Mouse (Mus musculus): ENCODE measurements around the gene Derl3. TPM values are rescaled to one million over a fixed set of nuclear protein-coding genes. Genes with fewer than 3 reads are reported as not detected.

Derl3 gene
- total and polyA plus RNA-seq, 3 experiments, result 13.1 to 36.6 (median 36.2) TPM

- Histone ChIP-seq H3K4me3 (replicated peaks in 1 of 3; ENCODE audit: low read depth in 2 of 3, low read length in 2 of 3, poor library complexity in 1 of 3) (no peak overlapping the region), H3K9me3 (replicated peaks; ENCODE audit: low read length) (peaks cover 4% of the 10 kb centered on the region), H3K4me1 (ENCODE audit: control insufficient read depth in 1 of 2, insufficient read depth in 2 of 2) (peaks cover 11 to 26% of the 10 kb centered on the region in 2 experiments), H3K36me3 (replicated peaks in 1 of 2; ENCODE audit: control insufficient read depth in 1 of 2, insufficient read depth in 1 of 2, low read length in 1 of 2) (peaks cover 13 to 23% of the 10 kb centered on the region in 2 experiments), H3K4me2 (ENCODE audit: insufficient read depth, low read depth, poor library complexity, severe bottlenecking) (no peak overlapping the region), H3K9ac (ENCODE audit: insufficient read depth, low read depth) (no peak overlapping the region), H3K79me2 (replicated peaks; ENCODE audit: control insufficient read depth, extremely low read depth, insufficient read depth, poor library complexity, severe bottlenecking) (peaks cover 8% of the 10 kb centered on the region), H3K27me3 (replicated peaks) (no peaks in the 10 kb centered on the region), H3K27ac (ENCODE audit: insufficient read depth, low read depth) (no peak overlapping the region)
- no peak for DNase-seq (ENCODE audit: extremely low read depth)
- in situ Hi-C loops (cut with MboI; ENCODE audit: low pct_ligation_motif_present, low pct_unique_long_range_greater_than_20kb, low sequenced_read_pairs) (no loop called here), dilution Hi-C loops (cut with MboI; ENCODE audit: extremely low pct_ligation_motif_present, extremely low pct_unique_long_range_greater_than_20kb, low sequenced_read_pairs) (no loop called here)
- TF ChIP-seq RCOR1 (conservative IDR thresholded peaks at IDR 0.05; ENCODE audit: low read depth, low read length) (no peak), UBTF (IDR thresholded peaks at IDR 0.05; ENCODE audit: low read depth, low read length) (no peak), ELF1 (IDR thresholded peaks at IDR 0.05; ENCODE audit: low read depth, low read length) (no peak), RAD21 (IDR thresholded peaks at IDR 0.05; ENCODE audit: low read depth, low read length) (no peak), JUN (IDR thresholded peaks at IDR 0.05; ENCODE audit: insufficient read depth, low read depth, low read length) (no peak), EP300 (IDR thresholded peaks at IDR 0.05; ENCODE audit: low read length) (no peak), SIN3A (IDR thresholded peaks at IDR 0.05; ENCODE audit: low read length) (no peak), ZC3H11A (IDR thresholded peaks at IDR 0.05; ENCODE audit: low read depth, low read length) (no peak), HCFC1 (IDR thresholded peaks at IDR 0.05; ENCODE audit: low read depth, low read length) (no peak), MAFK (IDR thresholded peaks at IDR 0.05; ENCODE audit: insufficient replicate concordance, low read length) (no peak), ZNF384 (IDR thresholded peaks at IDR 0.05; ENCODE audit: low read depth, low read length) (no peak), MAX (IDR thresholded peaks at IDR 0.05; ENCODE audit: low read length) (no peak), KAT2A (IDR thresholded peaks at IDR 0.05; ENCODE audit: insufficient replicate concordance, low read length) (no peak), NELFE (IDR thresholded peaks at IDR 0.05; ENCODE audit: low read depth, low read length) (no peak), ZKSCAN1 (IDR thresholded peaks at IDR 0.05; ENCODE audit: borderline replicate concordance, low read depth, low read length) (no peak), TBP (conservative IDR thresholded peaks at IDR 0.05; ENCODE audit: low read depth, low read length) (no peak), MEF2A (IDR thresholded peaks at IDR 0.05; ENCODE audit: borderline replicate concordance, low read depth, low read length) (no peak)
Observed at GRCm38 (mm10) chr10:75861587-75861986, 31.6 kb upstream of the Derl3 start.

- no peak for DNase-seq (ENCODE audit: extremely low read depth)
- TF ChIP-seq GABPA (IDR thresholded peaks at IDR 0.05; ENCODE audit: insufficient replicate concordance, low read depth, low read length), result no peak
- no peak for TF ChIP-seq E2F4 (IDR thresholded peaks at IDR 0.05; ENCODE audit: insufficient replicate concordance, low read depth, low read length)
- TF ChIP-seq IRF4 (IDR thresholded peaks at IDR 0.05; ENCODE audit: low read depth, low read length), result no peak
- TF ChIP-seq CHD2 (IDR thresholded peaks at IDR 0.05; ENCODE audit: low read length), result no peak
- TF ChIP-seq CHD1 (IDR thresholded peaks at IDR 0.05; ENCODE audit: low read depth, low read length), result no peak
- no peak for TF ChIP-seq TBP (conservative IDR thresholded peaks at IDR 0.05; ENCODE audit: low read depth, low read length)
- no peak for TF ChIP-seq POLR2AphosphoS2 (IDR thresholded peaks at IDR 0.05; ENCODE audit: low read depth, low read length)
- no peak for TF ChIP-seq RCOR1 (conservative IDR thresholded peaks at IDR 0.05; ENCODE audit: low read depth, low read length)
- no peak for TF ChIP-seq RAD21 (IDR thresholded peaks at IDR 0.05; ENCODE audit: low read depth, low read length)
- no peak for TF ChIP-seq ZC3H11A (IDR thresholded peaks at IDR 0.05; ENCODE audit: low read depth, low read length)
- TF ChIP-seq HCFC1 (IDR thresholded peaks at IDR 0.05; ENCODE audit: low read depth, low read length), result no peak
Observed at GRCm38 (mm10) chr10:75872025-75872914, 20.9 kb upstream of the Derl3 start.

More at GRCm38 (mm10) chr10:75872025-75872914, 20.9 kb upstream of the Derl3 start:
- Histone ChIP-seq H3K27me3 (replicated peaks) (no peaks in the 10 kb centered on the region), H3K9ac (ENCODE audit: insufficient read depth, low read depth) (no peak overlapping the region), H3K9me3 (replicated peaks; ENCODE audit: low read length) (no peaks in the 10 kb centered on the region), H3K4me2 (ENCODE audit: insufficient read depth, low read depth, poor library complexity, severe bottlenecking) (no peak overlapping the region), H3K4me3 (replicated peaks in 1 of 3; ENCODE audit: low read depth in 2 of 3, low read length in 2 of 3, poor library complexity in 1 of 3) (no peak overlapping the region), H3K4me1 (ENCODE audit: control insufficient read depth in 1 of 2, insufficient read depth in 2 of 2) (no peaks in the 10 kb centered on the region; a peak in 1 of 4 replicates), H3K27ac (ENCODE audit: insufficient read depth, low read depth) (no peak overlapping the region), H3K79me2 (replicated peaks; ENCODE audit: control insufficient read depth, extremely low read depth, insufficient read depth, poor library complexity, severe bottlenecking) (no peaks in the 10 kb centered on the region), H3K36me3 (replicated peaks in 1 of 2; ENCODE audit: control insufficient read depth in 1 of 2, insufficient read depth in 1 of 2, low read length in 1 of 2) (no peaks in the 10 kb centered on the region)
- dilution Hi-C loops (cut with MboI; ENCODE audit: extremely low pct_ligation_motif_present, extremely low pct_unique_long_range_greater_than_20kb, low sequenced_read_pairs) (no loop called here), in situ Hi-C loops (cut with MboI; ENCODE audit: low pct_ligation_motif_present, low pct_unique_long_range_greater_than_20kb, low sequenced_read_pairs) (no loop called here)

Data from CH12.LX (cell line).